Mouse (Mus musculus): ENCODE data around the gene Xylt2. TPM values are rescaled to one million over a fixed set of nuclear protein-coding genes. Genes with fewer than 3 reads are reported as not detected.

The Xylt2 gene
- polyA plus RNA-seq (2016; fragmentation: Nextera tagmentation; extraction: Ambion mirVana) = 13.6 and 17.4 TPM in 2 replicates

- Histone ChIP-seq H3K9me3 (no peaks in the 10 kb centered on the region), H3K27me3 (no peaks in the 10 kb centered on the region), H3K4me1 (peaks cover 25% of the 10 kb centered on the region), H3K36me3 (replicated peaks) (no peaks in the 10 kb centered on the region), H3K9ac (peak within 1 kb of the TSS; percentile 91), H3K4me3 (replicated peaks) (peak within 1 kb of the TSS; percentile 83), H3K27ac (peak within 1 kb of the TSS; percentile 87), H3K4me2 (peak within 1 kb of the TSS; percentile 77)
- peak; percentile 95 for ATAC-seq (ENCODE audit: low FRiP score)
- WGBS = under 1% methylated on average over 80 of the region's 82 CpGs
Measured at GRCm38 (mm10) chr11:94676754-94677606, at the start of gene Xylt2. Gene Xylt2, minus strand, starts transcription at chr11:94677515.

- Histone ChIP-seq H3K9me3 (no peaks in the 10 kb centered on the region), H3K9ac (no peak overlapping the region), H3K36me3 (replicated peaks) (no peaks in the 10 kb centered on the region), H3K4me2 (no peak overlapping the region), H3K27me3 (no peaks in the 10 kb centered on the region), H3K27ac (no peak overlapping the region), H3K4me3 (replicated peaks) (no peak overlapping the region), H3K4me1 (peaks cover 17% of the 10 kb centered on the region; the same call in 1 of the 2 replicates)
- no peak for ATAC-seq (ENCODE audit: low FRiP score)
- 73% methylated on average over 2 of the region's 2 CpGs for WGBS
Measured at GRCm38 (mm10) chr11:94719216-94719615, 41.9 kb upstream of the Xylt2 start.

GRCm38 (mm10) chr11:94718113-94718909 lies 41.0 kb upstream of the Xylt2 start:
- H3K9ac ChIP-seq = no peak overlapping the region
- ATAC-seq (ENCODE audit: low FRiP score) = no peak
- WGBS = 94% methylated on average over 7 of the region's 7 CpGs

GRCm38 (mm10) chr11:94717239-94717638 lies 39.9 kb upstream of the Xylt2 start:
- H3K4me1 ChIP-seq = peaks cover 17% of the 10 kb centered on the region; the same call in 1 of the 2 replicates
- no peak for ATAC-seq (ENCODE audit: low FRiP score)
- H3K27me3 ChIP-seq = no peaks in the 10 kb centered on the region; the same call in 1 of the 2 replicates
- H3K9ac ChIP-seq = no peak overlapping the region
- no peak overlapping the region for H3K4me3 ChIP-seq (replicated peaks)
- no peak overlapping the region for H3K27ac ChIP-seq
- WGBS = 49% methylated on average over 11 of the region's 11 CpGs
- H3K36me3 ChIP-seq (replicated peaks) = no peaks in the 10 kb centered on the region
- H3K9me3 ChIP-seq = no peaks in the 10 kb centered on the region
- H3K4me2 ChIP-seq = no peak overlapping the region

More at GRCm38 (mm10) chr11:94718113-94718909, 41.0 kb upstream of the Xylt2 start:
- Histone ChIP-seq H3K4me1 (peaks cover 17% of the 10 kb centered on the region; the same call in 1 of the 2 replicates), H3K27me3 (no peaks in the 10 kb centered on the region; the same call in 1 of the 2 replicates), H3K4me2 (no peak overlapping the region), H3K36me3 (replicated peaks) (no peaks in the 10 kb centered on the region), H3K4me3 (replicated peaks) (no peak overlapping the region), H3K27ac (no peak overlapping the region), H3K9me3 (no peaks in the 10 kb centered on the region)

- Histone ChIP-seq H3K4me1 (peaks cover 17% of the 10 kb centered on the region; the same call in 1 of the 2 replicates), H3K36me3 (replicated peaks) (no peaks in the 10 kb centered on the region), H3K4me3 (replicated peaks) (no peak overlapping the region), H3K4me2 (no peak overlapping the region; the same call in 1 of the 2 replicates), H3K9ac (no peak overlapping the region), H3K27ac (no peak overlapping the region), H3K27me3 (no peaks in the 10 kb centered on the region; the same call in 1 of the 2 replicates), H3K9me3 (no peaks in the 10 kb centered on the region)
- peak; percentile 27; the same call in 1 of the 2 replicates for ATAC-seq (ENCODE audit: low FRiP score)
- WGBS = 16% methylated on average over 9 of the region's 9 CpGs
Measured at GRCm38 (mm10) chr11:94716754-94717153, 39.4 kb upstream of the Xylt2 start.

- Histone ChIP-seq H3K4me3 (replicated peaks) (no peak overlapping the region), H3K9me3 (no peaks in the 10 kb centered on the region), H3K4me2 (no peak overlapping the region), H3K36me3 (replicated peaks) (no peaks in the 10 kb centered on the region), H3K27ac (no peak overlapping the region), H3K27me3 (no peaks in the 10 kb centered on the region; the same call in 1 of the 2 replicates), H3K4me1 (peaks cover 17% of the 10 kb centered on the region; the same call in 1 of the 2 replicates), H3K9ac (no peak overlapping the region)
- 67% methylated on average over 5 of the region's 5 CpGs for WGBS
- ATAC-seq (ENCODE audit: low FRiP score) = no peak
Measured at GRCm38 (mm10) chr11:94715622-94716021, 38.3 kb upstream of the Xylt2 start.

GRCm38 (mm10) chr11:94713246-94713860 lies 36.0 kb upstream of the Xylt2 start:
- WGBS = 63% methylated on average over 11 of the region's 11 CpGs
- H3K36me3 ChIP-seq (replicated peaks) = no peaks in the 10 kb centered on the region
- no peak overlapping the region for H3K27ac ChIP-seq
- H3K9me3 ChIP-seq = no peaks in the 10 kb centered on the region
- ATAC-seq (ENCODE audit: low FRiP score) = no peak
- H3K9ac ChIP-seq = no peak overlapping the region
- peaks cover 17% of the 10 kb centered on the region; the same call in 1 of the 2 replicates for H3K4me1 ChIP-seq
- H3K27me3 ChIP-seq = no peaks in the 10 kb centered on the region; the same call in 1 of the 2 replicates
- no peak overlapping the region for H3K4me3 ChIP-seq (replicated peaks)
- no peak overlapping the region for H3K4me2 ChIP-seq

GRCm38 (mm10) chr11:94704472-94704871 lies 27.2 kb upstream of the Xylt2 start, which contains the start of gene Gm11541:
Gene Gm11541, minus strand, starts transcription at chr11:94704499.
- Histone ChIP-seq H3K4me2 (no peak within 1 kb of the TSS), H3K36me3 (replicated peaks) (no peaks in the 10 kb centered on the region), H3K4me3 (replicated peaks) (no peak within 1 kb of the TSS), H3K9ac (no peak within 1 kb of the TSS), H3K27me3 (no peaks in the 10 kb centered on the region), H3K9me3 (no peaks in the 10 kb centered on the region), H3K4me1 (0 out of 2 replicates have a peak, but pooled peaks cover 3% of the 10 kb centered on the region), H3K27ac (no peak within 1 kb of the TSS)
- WGBS = 82% methylated on average over 5 of the region's 5 CpGs
- ATAC-seq (ENCODE audit: low FRiP score) = no peak

GRCm38 (mm10) chr11:94704020-94704419 lies 26.7 kb upstream of the Xylt2 start:
- Histone ChIP-seq H3K9me3 (no peaks in the 10 kb centered on the region), H3K9ac (no peak overlapping the region), H3K27ac (no peak overlapping the region), H3K4me3 (replicated peaks) (no peak overlapping the region), H3K4me1 (0 out of 2 replicates have a peak, but pooled peaks cover 3% of the 10 kb centered on the region), H3K4me2 (no peak overlapping the region), H3K36me3 (replicated peaks) (no peaks in the 10 kb centered on the region), H3K27me3 (no peaks in the 10 kb centered on the region)
- no peak for ATAC-seq (ENCODE audit: low FRiP score)
- WGBS = 42% methylated on average over 7 of the region's 7 CpGs

- ATAC-seq (ENCODE audit: low FRiP score) = no peak
- 66% methylated on average over 3 of the region's 3 CpGs for WGBS
Measured at GRCm38 (mm10) chr11:94702216-94702610, 24.9 kb upstream of the Xylt2 start.

GRCm38 (mm10) chr11:94701401-94702215 lies 24.3 kb upstream of the Xylt2 start:
- no peak overlapping the region for H3K9ac ChIP-seq
- 67% methylated on average over 27 of the region's 27 CpGs for WGBS
- H3K4me2 ChIP-seq = no peak overlapping the region
- no peak for ATAC-seq (ENCODE audit: low FRiP score)
- no peak overlapping the region for H3K27ac ChIP-seq
- no peaks in the 10 kb centered on the region for H3K27me3 ChIP-seq
- H3K9me3 ChIP-seq = no peaks in the 10 kb centered on the region
- H3K36me3 ChIP-seq (replicated peaks) = no peaks in the 10 kb centered on the region
- H3K4me1 ChIP-seq = peaks cover 9% of the 10 kb centered on the region; the same call in 1 of the 2 replicates
- H3K4me3 ChIP-seq (replicated peaks) = no peak overlapping the region

More at GRCm38 (mm10) chr11:94702216-94702610, 24.9 kb upstream of the Xylt2 start:
- Histone ChIP-seq H3K36me3 (replicated peaks) (no peaks in the 10 kb centered on the region), H3K9ac (no peak overlapping the region), H3K4me1 (peaks cover 9% of the 10 kb centered on the region; the same call in 1 of the 2 replicates), H3K4me2 (no peak overlapping the region), H3K9me3 (no peaks in the 10 kb centered on the region), H3K27ac (no peak overlapping the region), H3K4me3 (replicated peaks) (no peak overlapping the region), H3K27me3 (no peaks in the 10 kb centered on the region)
